Mouse (Mus musculus) kidney, adult 9 months (tissue): ENCODE measurements around the gene Gm17324.
"Not testable (repeated sequence)": the region's sequence is repeated elsewhere in the genome, so short reads cannot be mapped to it uniquely, and the experiment has no call there.

Experiments used
- DNase-seq: peaks from one replicate; pipeline ENCODE4 v3.0.0; 2022

Gene Gm17324

GRCm38 (mm10) chr9:78447973-78448873 lies at the start of gene Gm17324, which contains the start of gene Mto1:
Gene Gm17324, minus strand, starts transcription at chr9:78448786.
Gene Mto1, plus strand, starts transcription at chr9:78448208.
- peak; percentile 83 for DNase-seq

- no peak for DNase-seq
Observed at GRCm38 (mm10) chr9:78493171-78493570, 44.6 kb upstream of the Gm17324 start.

- DNase-seq = no peak
Observed at GRCm38 (mm10) chr9:78492254-78492653, 43.7 kb upstream of the Gm17324 start.

- DNase-seq = no peak
Observed at GRCm38 (mm10) chr9:78491169-78491568, 42.6 kb upstream of the Gm17324 start.

GRCm38 (mm10) chr9:78488890-78489420 lies 40.4 kb upstream of the Gm17324 start, which contains the start of gene Eef1a1:
Gene Eef1a1, minus strand, starts transcription at chr9:78489151.
- peak; percentile 71 for DNase-seq

- not testable (repeated sequence) for DNase-seq
Observed at GRCm38 (mm10) chr9:78488021-78488420, 39.4 kb upstream of the Gm17324 start.

GRCm38 (mm10) chr9:78484660-78485059 lies 36.1 kb upstream of the Gm17324 start:
- DNase-seq = no peak

GRCm38 (mm10) chr9:78482386-78482785 lies 33.8 kb upstream of the Gm17324 start:
- DNase-seq = no peak

- peak; percentile 99 for DNase-seq
Observed at GRCm38 (mm10) chr9:78481423-78482331, 33.1 kb upstream of the Gm17324 start.

GRCm38 (mm10) chr9:78480706-78481358 lies 32.2 kb upstream of the Gm17324 start:
- DNase-seq = peak; percentile 91

GRCm38 (mm10) chr9:78480227-78480626 lies 31.6 kb upstream of the Gm17324 start:
- not testable (repeated sequence) for DNase-seq

- DNase-seq = not testable (repeated sequence)
Observed at GRCm38 (mm10) chr9:78479308-78479707, 30.7 kb upstream of the Gm17324 start.

- DNase-seq = not testable (repeated sequence)
Observed at GRCm38 (mm10) chr9:78478009-78478605, 29.5 kb upstream of the Gm17324 start.

- DNase-seq = peak; percentile 62
Observed at GRCm38 (mm10) chr9:78477021-78477551, 28.5 kb upstream of the Gm17324 start.

GRCm38 (mm10) chr9:78476531-78477020 lies 28.0 kb upstream of the Gm17324 start:
- DNase-seq = peak; percentile 24

GRCm38 (mm10) chr9:78475873-78476272 lies 27.3 kb upstream of the Gm17324 start:
- DNase-seq = no peak

- DNase-seq = no peak
Observed at GRCm38 (mm10) chr9:78475383-78475780, 26.8 kb upstream of the Gm17324 start.

- no peak for DNase-seq
Observed at GRCm38 (mm10) chr9:78474771-78475382, 26.3 kb upstream of the Gm17324 start.

- no peak for DNase-seq
Observed at GRCm38 (mm10) chr9:78474270-78474669, 25.7 kb upstream of the Gm17324 start.

GRCm38 (mm10) chr9:78473588-78473987 lies 25.0 kb upstream of the Gm17324 start:
- DNase-seq = no peak

GRCm38 (mm10) chr9:78465725-78466124 lies 17.1 kb upstream of the Gm17324 start:
- DNase-seq = no peak
